Mouse (Mus musculus): Measurements from ENCODE around the gene Dyx1c1. TPM values are rescaled to one million over a fixed set of nuclear protein-coding genes. Genes with fewer than 3 reads are reported as not detected.

Gene Dyx1c1
- polyA plus RNA-seq, 1 experiment from 2014 or later, result 2.8 TPM

DNA sequence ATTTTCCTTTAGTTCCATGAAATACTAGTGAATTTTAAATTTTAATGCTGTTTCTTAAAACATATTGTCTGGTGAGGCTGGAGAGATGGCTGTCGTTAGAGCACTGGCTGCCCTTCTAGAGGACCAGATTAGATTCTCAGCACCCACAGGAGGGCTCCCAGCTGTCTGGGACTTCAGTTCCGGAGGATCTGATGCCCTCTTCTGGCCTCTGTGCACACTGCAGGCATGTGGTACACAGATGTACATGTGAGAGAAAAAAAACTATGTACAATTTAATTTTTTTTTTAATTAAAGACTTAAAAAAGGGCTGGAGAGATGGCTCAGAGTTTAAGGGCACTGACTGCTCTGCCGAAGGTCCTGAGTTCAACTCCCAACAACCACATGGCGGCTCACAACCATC, 23.3 kb upstream of the Dyx1c1 start:
- H3K9ac ChIP-seq (ENCODE audit: low read depth, low read length), result no peak overlapping the region
- no peak overlapping the region for H3K4me2 ChIP-seq (ENCODE audit: low read length)
- H3K4me3 ChIP-seq (ENCODE audit: low read depth, low read length), result no peak overlapping the region
- H3K36me3 ChIP-seq (ENCODE audit: control insufficient read depth, insufficient read depth, low read length), result no peaks in the 10 kb centered on the region
- H3K27me3 ChIP-seq (ENCODE audit: control insufficient read depth, insufficient read depth, low read depth, low read length), result no peaks in the 10 kb centered on the region
- no peaks in the 10 kb centered on the region for H3K4me1 ChIP-seq (ENCODE audit: control insufficient read depth, insufficient read depth, low read length)
- H3K27ac ChIP-seq (ENCODE audit: low read length), result no peak overlapping the region
- no peak for ATAC-seq
- WGBS, result 90% methylated on average over 4 of the region's 4 CpGs
- no peaks in the 10 kb centered on the region for H3K9me3 ChIP-seq (replicated peaks; ENCODE audit: control insufficient read depth, low read length, poor library complexity, severe bottlenecking)

DNA sequence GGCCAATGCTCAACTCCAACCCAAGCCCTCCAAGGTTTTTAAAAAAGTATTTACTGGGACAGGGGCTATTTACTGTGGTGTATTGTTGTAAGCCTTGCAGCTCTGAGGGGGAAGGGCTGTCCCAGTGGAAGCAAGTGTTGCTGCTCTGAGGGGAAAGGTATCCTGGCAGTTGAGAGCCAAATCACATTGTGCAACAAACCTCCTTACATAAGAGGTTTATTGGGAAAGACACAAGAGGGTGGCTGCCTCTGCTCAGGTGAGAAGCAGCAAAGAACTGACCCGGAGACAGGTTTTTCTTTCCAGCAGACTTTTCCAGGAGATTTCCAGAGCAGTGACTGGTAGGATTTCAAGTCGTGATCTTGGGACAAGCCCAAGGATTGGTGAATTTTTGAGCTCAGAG, 22.3 kb upstream of the Dyx1c1 start:
- Histone ChIP-seq H3K27ac (ENCODE audit: low read length) (no peak overlapping the region), H3K9me3 (replicated peaks; ENCODE audit: control insufficient read depth, low read length, poor library complexity, severe bottlenecking) (no peaks in the 10 kb centered on the region), H3K36me3 (ENCODE audit: control insufficient read depth, insufficient read depth, low read length) (no peaks in the 10 kb centered on the region), H3K4me2 (ENCODE audit: low read length) (no peak overlapping the region), H3K27me3 (ENCODE audit: control insufficient read depth, insufficient read depth, low read depth, low read length) (no peaks in the 10 kb centered on the region), H3K4me1 (ENCODE audit: control insufficient read depth, insufficient read depth, low read length) (no peaks in the 10 kb centered on the region), H3K9ac (ENCODE audit: low read depth, low read length) (no peak overlapping the region), H3K4me3 (ENCODE audit: low read depth, low read length) (no peak overlapping the region)
- no peak for ATAC-seq
- WGBS, result 84% methylated on average over 2 of the region's 2 CpGs

DNA sequence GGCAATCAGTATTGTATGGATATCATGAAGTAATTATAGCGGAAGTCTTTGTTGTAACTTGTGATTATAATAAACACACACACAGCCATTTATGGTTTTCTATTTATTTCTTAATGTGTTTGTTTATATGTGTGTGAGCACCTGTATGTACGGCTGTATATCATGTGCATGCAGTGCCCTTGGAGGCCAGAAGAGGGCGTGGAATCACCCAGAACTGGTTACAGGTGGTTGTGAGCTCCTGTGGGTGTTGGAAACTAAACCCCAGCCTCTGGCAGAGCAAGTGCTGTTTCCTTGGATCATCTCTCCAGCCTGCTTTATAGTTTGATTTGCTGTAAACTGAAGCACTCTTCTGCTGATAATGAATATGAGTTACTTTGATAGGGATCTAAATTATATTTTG, 15.2 kb upstream of the Dyx1c1 start:
- WGBS, result 60% methylated on average over 3 of the region's 3 CpGs
- Histone ChIP-seq H3K9me3 (replicated peaks; ENCODE audit: control insufficient read depth, low read length, poor library complexity, severe bottlenecking) (no peaks in the 10 kb centered on the region; the same call in 1 of the 2 replicates), H3K4me1 (ENCODE audit: control insufficient read depth, insufficient read depth, low read length) (no peaks in the 10 kb centered on the region), H3K4me2 (ENCODE audit: low read length) (no peak overlapping the region), H3K9ac (ENCODE audit: low read depth, low read length) (no peak overlapping the region), H3K36me3 (ENCODE audit: control insufficient read depth, insufficient read depth, low read length) (peaks cover 23% of the 10 kb centered on the region), H3K4me3 (ENCODE audit: low read depth, low read length) (no peak overlapping the region), H3K27ac (ENCODE audit: low read length) (no peak overlapping the region), H3K27me3 (ENCODE audit: control insufficient read depth, insufficient read depth, low read depth, low read length) (no peaks in the 10 kb centered on the region)
- no peak for ATAC-seq

DNA sequence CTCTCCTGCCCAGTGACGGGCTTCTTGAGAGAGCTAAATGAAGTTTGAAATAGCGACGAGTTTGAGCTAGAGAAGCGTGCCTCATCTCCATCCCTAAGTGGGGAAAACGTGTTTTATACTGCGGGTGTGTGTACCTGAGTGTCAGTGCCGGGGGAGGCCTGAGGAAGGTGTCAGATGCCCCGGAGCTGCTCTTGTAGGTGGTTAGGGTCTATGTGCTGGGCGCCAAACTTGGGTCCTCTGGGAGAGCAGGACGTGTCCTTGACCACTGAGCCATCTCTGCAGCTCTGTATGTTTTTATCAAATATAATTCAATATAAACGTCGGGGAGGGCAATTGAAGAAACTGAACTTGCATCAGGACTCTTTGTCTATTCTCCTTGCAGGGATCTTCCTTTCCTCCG, 14.3 kb upstream of the Dyx1c1 start:
- H3K36me3 ChIP-seq (ENCODE audit: control insufficient read depth, insufficient read depth, low read length), result peaks cover 23% of the 10 kb centered on the region
- no peak for ATAC-seq
- H3K27me3 ChIP-seq (ENCODE audit: control insufficient read depth, insufficient read depth, low read depth, low read length), result no peaks in the 10 kb centered on the region
- H3K9ac ChIP-seq (ENCODE audit: low read depth, low read length), result no peak overlapping the region
- no peaks in the 10 kb centered on the region for H3K4me1 ChIP-seq (ENCODE audit: control insufficient read depth, insufficient read depth, low read length)
- no peaks in the 10 kb centered on the region; the same call in 1 of the 2 replicates for H3K9me3 ChIP-seq (replicated peaks; ENCODE audit: control insufficient read depth, low read length, poor library complexity, severe bottlenecking)
- WGBS, result 95% methylated on average over 13 of the region's 13 CpGs
- no peak overlapping the region for H3K4me3 ChIP-seq (ENCODE audit: low read depth, low read length)
- no peak overlapping the region for H3K27ac ChIP-seq (ENCODE audit: low read length)
- no peak overlapping the region for H3K4me2 ChIP-seq (ENCODE audit: low read length)

DNA sequence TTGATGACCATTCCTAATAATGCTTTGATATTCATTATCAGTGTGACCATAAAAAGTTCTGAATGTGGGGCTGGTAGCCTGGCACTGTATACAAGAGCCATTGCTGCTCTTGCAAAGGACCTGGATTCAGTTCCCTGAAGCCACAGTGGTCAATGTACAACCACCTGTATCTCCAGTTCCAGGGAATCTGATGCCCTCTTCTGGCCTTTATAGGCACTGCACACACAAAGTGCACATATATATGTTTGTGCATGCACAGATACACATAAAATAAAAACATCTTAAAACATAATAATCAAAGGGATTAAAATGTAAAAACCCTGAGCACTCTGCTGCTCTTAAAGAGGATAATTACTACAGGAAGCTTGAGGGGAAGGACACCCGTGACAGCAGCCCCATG, 11.6 kb upstream of the Dyx1c1 start:
- Histone ChIP-seq H3K9ac (ENCODE audit: low read depth, low read length) (no peak overlapping the region), H3K27ac (ENCODE audit: low read length) (no peak overlapping the region), H3K27me3 (ENCODE audit: control insufficient read depth, insufficient read depth, low read depth, low read length) (no peaks in the 10 kb centered on the region), H3K9me3 (replicated peaks; ENCODE audit: control insufficient read depth, low read length, poor library complexity, severe bottlenecking) (no peaks in the 10 kb centered on the region; the same call in 1 of the 2 replicates), H3K4me2 (ENCODE audit: low read length) (no peak overlapping the region), H3K36me3 (ENCODE audit: control insufficient read depth, insufficient read depth, low read length) (peaks cover 23% of the 10 kb centered on the region), H3K4me1 (ENCODE audit: control insufficient read depth, insufficient read depth, low read length) (no peaks in the 10 kb centered on the region), H3K4me3 (ENCODE audit: low read depth, low read length) (no peak overlapping the region)
- no peak for ATAC-seq
- WGBS, result 95% methylated on average over 1 of the region's 1 CpGs

DNA sequence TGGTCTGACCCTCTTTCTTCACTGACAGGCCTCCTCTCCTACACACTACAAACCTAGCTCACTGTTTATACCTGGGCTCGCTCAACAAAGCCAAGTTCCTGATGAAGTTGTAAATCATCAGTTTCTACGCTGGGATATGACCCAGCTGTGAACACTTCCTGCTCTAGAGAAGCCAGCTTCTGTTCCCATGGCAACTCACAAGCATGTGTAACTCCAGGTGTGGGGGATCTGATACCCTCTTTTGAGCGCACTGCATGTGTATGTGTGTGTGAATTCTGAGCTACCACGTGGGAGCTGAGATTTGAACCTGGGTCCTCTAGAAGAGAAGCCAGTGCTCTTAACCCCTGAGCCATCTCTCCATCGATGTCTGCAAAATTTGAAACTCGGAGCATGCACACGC, 9.0 kb upstream of the Dyx1c1 start:
- H3K36me3 ChIP-seq (ENCODE audit: control insufficient read depth, insufficient read depth, low read length), result peaks cover 23% of the 10 kb centered on the region
- H3K27ac ChIP-seq (ENCODE audit: low read length), result no peak overlapping the region
- H3K4me3 ChIP-seq (ENCODE audit: low read depth, low read length), result no peak overlapping the region
- no peak for ATAC-seq
- no peak overlapping the region for H3K4me2 ChIP-seq (ENCODE audit: low read length)
- 78% methylated on average over 7 of the region's 7 CpGs for WGBS
- no peaks in the 10 kb centered on the region; the same call in 1 of the 2 replicates for H3K9me3 ChIP-seq (replicated peaks; ENCODE audit: control insufficient read depth, low read length, poor library complexity, severe bottlenecking)
- H3K9ac ChIP-seq (ENCODE audit: low read depth, low read length), result no peak overlapping the region
- H3K27me3 ChIP-seq (ENCODE audit: control insufficient read depth, insufficient read depth, low read depth, low read length), result no peaks in the 10 kb centered on the region
- no peaks in the 10 kb centered on the region for H3K4me1 ChIP-seq (ENCODE audit: control insufficient read depth, insufficient read depth, low read length)

DNA sequence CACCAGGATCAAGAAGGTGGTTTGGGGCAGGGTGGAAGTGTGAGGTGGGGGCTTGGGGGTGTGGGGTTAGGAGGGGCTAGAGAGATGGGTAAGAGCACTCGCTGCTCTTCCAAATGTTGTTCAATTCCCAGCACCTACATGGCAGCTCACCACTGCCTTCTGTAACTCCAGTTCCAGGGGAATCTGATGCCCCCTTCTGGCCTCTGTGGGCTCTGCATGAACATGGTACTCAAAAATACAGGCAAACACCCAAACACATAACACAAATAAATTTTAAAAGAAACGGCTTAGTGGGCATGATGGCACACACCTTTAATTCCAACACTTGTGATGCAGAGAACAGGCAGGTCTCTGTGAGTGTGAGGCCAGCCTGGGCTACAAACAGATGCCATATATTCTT, 3.8 kb upstream of the Dyx1c1 start:
- Histone ChIP-seq H3K4me2 (ENCODE audit: low read length) (no peak overlapping the region), H3K9me3 (replicated peaks; ENCODE audit: control insufficient read depth, low read length, poor library complexity, severe bottlenecking) (no peaks in the 10 kb centered on the region), H3K9ac (ENCODE audit: low read depth, low read length) (no peak overlapping the region), H3K27ac (ENCODE audit: low read length) (no peak overlapping the region), H3K4me3 (ENCODE audit: low read depth, low read length) (no peak overlapping the region), H3K36me3 (ENCODE audit: control insufficient read depth, insufficient read depth, low read length) (no peaks in the 10 kb centered on the region), H3K27me3 (ENCODE audit: control insufficient read depth, insufficient read depth, low read depth, low read length) (no peaks in the 10 kb centered on the region), H3K4me1 (ENCODE audit: control insufficient read depth, insufficient read depth, low read length) (peaks cover 4% of the 10 kb centered on the region)
- WGBS, result 48% methylated on average over 2 of the region's 2 CpGs
- ATAC-seq, result no peak

DNA sequence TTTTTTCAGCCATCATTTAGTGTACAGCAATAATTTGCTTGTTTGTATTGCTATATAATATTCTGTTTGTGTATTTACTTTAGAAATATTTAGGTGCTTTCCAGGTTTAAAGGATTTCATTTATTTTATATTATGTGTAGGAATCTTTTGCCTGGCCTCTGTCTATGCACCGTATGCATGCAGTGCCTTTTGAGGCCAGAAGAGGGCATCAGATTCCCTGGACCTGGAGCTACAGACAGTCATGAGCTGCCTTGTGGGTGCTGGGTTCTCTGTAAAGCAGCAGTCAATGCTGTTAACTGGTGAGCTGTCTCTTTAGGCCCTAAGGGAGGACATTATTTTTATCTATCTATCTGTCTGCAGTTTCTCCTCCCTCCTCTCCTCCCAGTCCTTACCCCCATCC, 3.0 kb upstream of the Dyx1c1 start:
- Histone ChIP-seq H3K27ac (ENCODE audit: low read length) (no peak overlapping the region), H3K4me1 (ENCODE audit: control insufficient read depth, insufficient read depth, low read length) (peaks cover 4% of the 10 kb centered on the region)
- 18% methylated on average over 1 of the region's 1 CpGs for WGBS

DNA sequence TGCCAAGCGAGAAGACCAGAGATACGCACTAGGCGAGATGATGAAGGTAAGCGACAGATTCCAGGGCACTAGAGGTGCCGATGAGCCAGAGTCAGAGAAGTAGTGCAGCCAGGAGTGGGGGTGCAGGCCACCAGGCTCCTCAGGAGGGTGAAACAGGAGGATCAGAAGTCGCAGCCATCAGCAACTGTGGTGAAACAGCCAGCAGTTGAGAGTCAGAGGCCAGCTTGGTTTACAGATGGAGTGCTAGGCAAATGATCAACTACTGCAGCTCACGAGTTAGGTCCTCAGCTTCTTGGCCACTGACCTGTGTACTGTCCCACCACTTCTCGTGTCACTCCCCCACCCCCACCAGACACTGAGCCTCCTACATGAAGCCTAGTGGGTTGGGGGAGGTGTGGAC, 2.8 kb downstream of the Dyx1c1 start:
- Histone ChIP-seq H3K9me3 (replicated peaks; ENCODE audit: control insufficient read depth, low read length, poor library complexity, severe bottlenecking) (no peaks in the 10 kb centered on the region), H3K36me3 (ENCODE audit: control insufficient read depth, insufficient read depth, low read length) (no peaks in the 10 kb centered on the region), H3K9ac (ENCODE audit: low read depth, low read length) (no peak overlapping the region), H3K4me3 (ENCODE audit: low read depth, low read length) (no peak overlapping the region), H3K4me1 (ENCODE audit: control insufficient read depth, insufficient read depth, low read length) (peaks cover 4% of the 10 kb centered on the region), H3K27me3 (ENCODE audit: control insufficient read depth, insufficient read depth, low read depth, low read length) (no peaks in the 10 kb centered on the region), H3K27ac (ENCODE audit: low read length) (no peak overlapping the region), H3K4me2 (ENCODE audit: low read length) (no peak overlapping the region)
- WGBS, result 76% methylated on average over 8 of the region's 8 CpGs
- ATAC-seq, result no peak

More for the DNA sequence above, 3.0 kb upstream of the Dyx1c1 start:
- H3K4me2 ChIP-seq (ENCODE audit: low read length), result no peak overlapping the region
- no peak overlapping the region for H3K4me3 ChIP-seq (ENCODE audit: low read depth, low read length)
- ATAC-seq, result no peak
- no peaks in the 10 kb centered on the region for H3K36me3 ChIP-seq (ENCODE audit: control insufficient read depth, insufficient read depth, low read length)
- no peak overlapping the region for H3K9ac ChIP-seq (ENCODE audit: low read depth, low read length)
- H3K27me3 ChIP-seq (ENCODE audit: control insufficient read depth, insufficient read depth, low read depth, low read length), result no peaks in the 10 kb centered on the region
- H3K9me3 ChIP-seq (replicated peaks; ENCODE audit: control insufficient read depth, low read length, poor library complexity, severe bottlenecking), result no peaks in the 10 kb centered on the region

DNA sequence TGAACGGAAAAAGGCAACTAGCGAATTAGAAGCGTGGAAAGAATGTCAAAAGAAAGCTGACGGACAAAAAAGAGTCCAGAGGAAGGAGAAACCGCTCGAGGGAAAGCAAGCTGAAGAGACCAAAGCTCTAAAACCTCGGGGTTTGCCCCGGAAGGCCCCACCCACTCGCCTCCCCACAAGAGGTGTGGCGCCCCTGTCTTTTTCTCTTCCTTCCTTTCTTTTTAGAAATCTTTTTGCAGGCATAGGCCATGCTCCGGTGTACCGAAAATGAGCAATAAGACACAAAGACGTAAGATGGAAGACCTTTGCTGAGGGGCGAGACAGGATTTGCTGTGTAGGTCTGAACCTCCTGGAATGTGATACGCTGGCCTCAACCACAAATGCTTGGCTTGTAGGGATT, 3.4 kb downstream of the Dyx1c1 start:
- no peaks in the 10 kb centered on the region for H3K27me3 ChIP-seq (ENCODE audit: control insufficient read depth, insufficient read depth, low read depth, low read length)
- no peak overlapping the region for H3K27ac ChIP-seq (ENCODE audit: low read length)
- no peak overlapping the region for H3K4me3 ChIP-seq (ENCODE audit: low read depth, low read length)
- H3K4me1 ChIP-seq (ENCODE audit: control insufficient read depth, insufficient read depth, low read length), result peaks cover 4% of the 10 kb centered on the region
- 80% methylated on average over 15 of the region's 15 CpGs for WGBS
- H3K36me3 ChIP-seq (ENCODE audit: control insufficient read depth, insufficient read depth, low read length), result no peaks in the 10 kb centered on the region
- H3K9ac ChIP-seq (ENCODE audit: low read depth, low read length), result no peak overlapping the region
- ATAC-seq, result no peak
- H3K9me3 ChIP-seq (replicated peaks; ENCODE audit: control insufficient read depth, low read length, poor library complexity, severe bottlenecking), result no peaks in the 10 kb centered on the region
- H3K4me2 ChIP-seq (ENCODE audit: low read length), result no peak overlapping the region
